Mouse (Mus musculus): Measurements from ENCODE around the gene Wnk2. TPM values are rescaled to one million over a fixed set of nuclear protein-coding genes. Genes with fewer than 3 reads are reported as not detected.

The Wnk2 gene
- total RNA-seq, 2 experiments from 2014 or later = 58.9 to 99.2 TPM

GRCm38 (mm10) chr13:49129845-49130244, 18.0 kb downstream of the Wnk2 start:
- H3K4me3 ChIP-seq = peak overlapping the region; percentile 38
- no peak for TF ChIP-seq CTCF (IDR thresholded peaks at IDR 0.05)
- H3K27ac ChIP-seq = peak overlapping the region; percentile 84
- intact Hi-C loops (cut with DNase I) = loop anchor here (2.0 to 5.0 kb wide), 2 partner anchors 15 to 43 kb away; no protein-coding TSS in a partner anchor
- peak; percentile 86 for DNase-seq

- H3K27ac ChIP-seq = peak overlapping the region; percentile 84
- TF ChIP-seq CTCF (IDR thresholded peaks at IDR 0.05) = no peak
- intact Hi-C loops (cut with DNase I) = loop anchor here (2.0 to 5.0 kb wide), 2 partner anchors 16 to 42 kb away; no protein-coding TSS in a partner anchor
Measured at GRCm38 (mm10) chr13:49129154-49129553, 18.7 kb downstream of the Wnk2 start.

GRCm38 (mm10) chr13:49127844-49128631, 19.8 kb downstream of the Wnk2 start:
- Histone ChIP-seq H3K4me3 (peak overlapping the region; percentile 42), H3K27ac (peak overlapping the region; percentile 84)
- TF ChIP-seq CTCF (IDR thresholded peaks at IDR 0.05) = no peak
- intact Hi-C loops (cut with DNase I) = loop anchor here (2.0 to 5.0 kb wide), 2 partner anchors 17 to 41 kb away; no protein-coding TSS in a partner anchor
- peak; percentile 84 for DNase-seq

More at GRCm38 (mm10) chr13:49129154-49129553, 18.7 kb downstream of the Wnk2 start:
- peak; percentile 54 for DNase-seq
- H3K4me3 ChIP-seq = peak overlapping the region; percentile 38

- intact Hi-C loops (cut with DNase I) = no loop called here
- Histone ChIP-seq H3K27ac (no peak overlapping the region), H3K4me3 (no peak overlapping the region)
- TF ChIP-seq CTCF (IDR thresholded peaks at IDR 0.05) = no peak
- DNase-seq = no peak
Measured at GRCm38 (mm10) chr13:49122106-49122505, 25.7 kb downstream of the Wnk2 start.

GRCm38 (mm10) chr13:49117563-49117962, 30.3 kb downstream of the Wnk2 start:
- DNase-seq = peak; percentile 10
- Histone ChIP-seq H3K27ac (no peak overlapping the region), H3K4me3 (no peak overlapping the region)
- intact Hi-C loops (cut with DNase I) = no loop called here
- peak; percentile 5; the same call in 1 of the 2 replicates for TF ChIP-seq CTCF (IDR thresholded peaks at IDR 0.05)

GRCm38 (mm10) chr13:49114921-49115320, 32.9 kb downstream of the Wnk2 start:
- Histone ChIP-seq H3K27ac (peak overlapping the region; percentile 84), H3K4me3 (no peak overlapping the region)
- peak; percentile 14 for DNase-seq
- TF ChIP-seq CTCF (IDR thresholded peaks at IDR 0.05) = no peak
- intact Hi-C loops (cut with DNase I) = no loop called here

- no peak for TF ChIP-seq CTCF (IDR thresholded peaks at IDR 0.05)
- no peak overlapping the region for H3K4me3 ChIP-seq
- DNase-seq = peak; percentile 82
- intact Hi-C loops (cut with DNase I) = no loop called here
- H3K27ac ChIP-seq = peak overlapping the region; percentile 84
Measured at GRCm38 (mm10) chr13:49114116-49114515, 33.7 kb downstream of the Wnk2 start.

- no peak for TF ChIP-seq CTCF (IDR thresholded peaks at IDR 0.05)
- DNase-seq = peak; percentile 13
- Histone ChIP-seq H3K4me3 (no peak overlapping the region), H3K27ac (peak overlapping the region; percentile 84)
- intact Hi-C loops (cut with DNase I) = no loop called here
Measured at GRCm38 (mm10) chr13:49113345-49113744, 34.5 kb downstream of the Wnk2 start.

GRCm38 (mm10) chr13:49112652-49113051, 35.2 kb downstream of the Wnk2 start:
- DNase-seq = peak; percentile 26
- intact Hi-C loops (cut with DNase I) = no loop called here
- no peak overlapping the region for H3K4me3 ChIP-seq
- H3K27ac ChIP-seq = peak overlapping the region; percentile 84; the same call in 1 of the 2 replicates
- TF ChIP-seq CTCF (IDR thresholded peaks at IDR 0.05) = no peak

GRCm38 (mm10) chr13:49109665-49110064, 38.1 kb downstream of the Wnk2 start:
- DNase-seq = peak; percentile 21
- Histone ChIP-seq H3K4me3 (no peak overlapping the region), H3K27ac (no peak overlapping the region)
- TF ChIP-seq CTCF (IDR thresholded peaks at IDR 0.05) = no peak
- intact Hi-C loops (cut with DNase I) = no loop called here

- DNase-seq = peak; percentile 7
- no peak overlapping the region for H3K27ac ChIP-seq
- intact Hi-C loops (cut with DNase I) = no loop called here
- TF ChIP-seq CTCF (IDR thresholded peaks at IDR 0.05) = no peak
- no peak overlapping the region for H3K4me3 ChIP-seq
Measured at GRCm38 (mm10) chr13:49108119-49108846, 39.5 kb downstream of the Wnk2 start.

GRCm38 (mm10) chr13:49103913-49104312, 43.9 kb downstream of the Wnk2 start:
- Histone ChIP-seq H3K27ac (no peak overlapping the region), H3K4me3 (no peak overlapping the region)
- TF ChIP-seq CTCF (IDR thresholded peaks at IDR 0.05) = no peak
- peak; percentile 8 for DNase-seq
- intact Hi-C loops (cut with DNase I) = no loop called here

GRCm38 (mm10) chr13:49103235-49103634, 44.6 kb downstream of the Wnk2 start:
- no peak overlapping the region for H3K27ac ChIP-seq
- no peak overlapping the region for H3K4me3 ChIP-seq
- peak; percentile 13 for DNase-seq
- intact Hi-C loops (cut with DNase I) = no loop called here
- TF ChIP-seq CTCF (IDR thresholded peaks at IDR 0.05) = no peak

Data from gastrocnemius, adult 2 months (tissue).